Mouse (Mus musculus): ENCODE data around the gene Id2. TPM values are rescaled to one million over a fixed set of nuclear protein-coding genes. Genes with fewer than 3 reads are reported as not detected.

Id2 gene
- polyA plus RNA-seq, 1 experiment from 2014 or later = 180 TPM

- H3K4me1 ChIP-seq = peaks cover 68% of the 10 kb centered on the region
- peaks cover 5% of the 10 kb centered on the region for H3K9me3 ChIP-seq
- H3K4me3 ChIP-seq = no peak overlapping the region
- peaks cover 41% of the 10 kb centered on the region for H3K27me3 ChIP-seq (ENCODE audit: poor library complexity, severe bottlenecking)
- H3K27ac ChIP-seq = no peak overlapping the region
- no peak for DNase-seq (ENCODE audit: extremely low spot score, low spot score)
- 87% methylated on average over 4 of the region's 4 CpGs for WGBS
- H3K36me3 ChIP-seq (replicated peaks) = no peaks in the 10 kb centered on the region
Observed at GRCm38 (mm10) chr12:25120753-25121152, 23.8 kb upstream of the Id2 start.

GRCm38 (mm10) chr12:25119278-25119677 lies 22.3 kb upstream of the Id2 start:
- DNase-seq (ENCODE audit: extremely low spot score, low spot score) = no peak
- peaks cover 41% of the 10 kb centered on the region for H3K27me3 ChIP-seq (ENCODE audit: poor library complexity, severe bottlenecking)
- no peak overlapping the region for H3K4me3 ChIP-seq
- peak overlapping the region; percentile 82 for H3K27ac ChIP-seq
- WGBS = 41% methylated on average over 15 of the region's 15 CpGs
- peaks cover 53% of the 10 kb centered on the region for H3K4me1 ChIP-seq
- H3K36me3 ChIP-seq (replicated peaks) = no peaks in the 10 kb centered on the region
- peaks cover 7% of the 10 kb centered on the region for H3K9me3 ChIP-seq

- 90% methylated on average over 4 of the region's 4 CpGs for WGBS
- Histone ChIP-seq H3K4me1 (peaks cover 40% of the 10 kb centered on the region), H3K27ac (peak overlapping the region; percentile 82), H3K4me3 (no peak overlapping the region), H3K27me3 (ENCODE audit: poor library complexity, severe bottlenecking) (peaks cover 40% of the 10 kb centered on the region), H3K36me3 (replicated peaks) (no peaks in the 10 kb centered on the region), H3K9me3 (peaks cover 10% of the 10 kb centered on the region)
- DNase-seq (ENCODE audit: extremely low spot score, low spot score) = no peak
Observed at GRCm38 (mm10) chr12:25117856-25118511, 21.0 kb upstream of the Id2 start.

- H3K9me3 ChIP-seq = peaks cover 6% of the 10 kb centered on the region; the same call in 1 of the 2 replicates
- DNase-seq (ENCODE audit: extremely low spot score, low spot score) = no peak
- no peaks in the 10 kb centered on the region for H3K36me3 ChIP-seq (replicated peaks)
- WGBS = 85% methylated on average over 2 of the region's 2 CpGs
- H3K27me3 ChIP-seq (ENCODE audit: poor library complexity, severe bottlenecking) = peaks cover 21% of the 10 kb centered on the region
- H3K4me1 ChIP-seq = peaks cover 23% of the 10 kb centered on the region
- 0 out of 2 replicates have a peak overlapping the region, but pooled peaks have one; percentile 25 for H3K27ac ChIP-seq
- no peak overlapping the region for H3K4me3 ChIP-seq
Observed at GRCm38 (mm10) chr12:25116126-25116525, 19.2 kb upstream of the Id2 start.

GRCm38 (mm10) chr12:25114426-25114825 lies 17.5 kb upstream of the Id2 start:
- no peak for DNase-seq (ENCODE audit: extremely low spot score, low spot score)
- Histone ChIP-seq H3K4me3 (no peak overlapping the region), H3K4me1 (peaks cover 19% of the 10 kb centered on the region), H3K9me3 (peaks cover 6% of the 10 kb centered on the region; the same call in 1 of the 2 replicates), H3K36me3 (replicated peaks) (no peaks in the 10 kb centered on the region), H3K27me3 (ENCODE audit: poor library complexity, severe bottlenecking) (peaks cover 13% of the 10 kb centered on the region), H3K27ac (no peak overlapping the region)
- WGBS = 87% methylated on average over 1 of the region's 1 CpGs

- H3K4me3 ChIP-seq = no peak overlapping the region
- peaks cover 6% of the 10 kb centered on the region; the same call in 1 of the 2 replicates for H3K9me3 ChIP-seq
- H3K27ac ChIP-seq = no peak overlapping the region
- peaks cover 14% of the 10 kb centered on the region for H3K4me1 ChIP-seq
- H3K36me3 ChIP-seq (replicated peaks) = no peaks in the 10 kb centered on the region
- no peak for DNase-seq (ENCODE audit: extremely low spot score, low spot score)
- WGBS = 83% methylated on average over 2 of the region's 2 CpGs
- peaks cover 3% of the 10 kb centered on the region for H3K27me3 ChIP-seq (ENCODE audit: poor library complexity, severe bottlenecking)
Observed at GRCm38 (mm10) chr12:25113357-25113756, 16.4 kb upstream of the Id2 start.

- WGBS = 93% methylated on average over 2 of the region's 2 CpGs
- Histone ChIP-seq H3K36me3 (replicated peaks) (no peaks in the 10 kb centered on the region), H3K27ac (no peak overlapping the region), H3K9me3 (peaks cover 6% of the 10 kb centered on the region; the same call in 1 of the 2 replicates), H3K27me3 (ENCODE audit: poor library complexity, severe bottlenecking) (no peaks in the 10 kb centered on the region; the same call in 1 of the 2 replicates), H3K4me1 (peaks cover 10% of the 10 kb centered on the region), H3K4me3 (no peak overlapping the region)
- DNase-seq (ENCODE audit: extremely low spot score, low spot score) = no peak
Observed at GRCm38 (mm10) chr12:25112806-25113205, 15.9 kb upstream of the Id2 start.

- WGBS = 90% methylated on average over 7 of the region's 7 CpGs
- no peak overlapping the region for H3K27ac ChIP-seq
Observed at GRCm38 (mm10) chr12:25110682-25111078, 13.7 kb upstream of the Id2 start.

GRCm38 (mm10) chr12:25109971-25110681 lies 13.2 kb upstream of the Id2 start:
- peak overlapping the region; percentile 54; the same call in 1 of the 2 replicates for H3K27ac ChIP-seq

More at GRCm38 (mm10) chr12:25110682-25111078, 13.7 kb upstream of the Id2 start:
- Histone ChIP-seq H3K4me3 (no peak overlapping the region), H3K27me3 (ENCODE audit: poor library complexity, severe bottlenecking) (no peaks in the 10 kb centered on the region), H3K4me1 (peaks cover 14% of the 10 kb centered on the region; the same call in 1 of the 2 replicates), H3K9me3 (peaks cover 6% of the 10 kb centered on the region; the same call in 1 of the 2 replicates), H3K36me3 (replicated peaks) (no peaks in the 10 kb centered on the region)
- no peak for DNase-seq (ENCODE audit: extremely low spot score, low spot score)

GRCm38 (mm10) chr12:25108865-25109264 lies 11.9 kb upstream of the Id2 start:
- no peak for DNase-seq (ENCODE audit: extremely low spot score, low spot score)
- H3K4me3 ChIP-seq = no peak overlapping the region
- H3K36me3 ChIP-seq (replicated peaks) = no peaks in the 10 kb centered on the region
- H3K9me3 ChIP-seq = 0 out of 2 replicates have a peak, but pooled peaks cover under 1% of the 10 kb centered on the region
- WGBS = 63% methylated on average over 2 of the region's 2 CpGs
- peaks cover 14% of the 10 kb centered on the region; the same call in 1 of the 2 replicates for H3K4me1 ChIP-seq
- no peaks in the 10 kb centered on the region for H3K27me3 ChIP-seq (ENCODE audit: poor library complexity, severe bottlenecking)
- 0 out of 2 replicates have a peak overlapping the region, but pooled peaks have one; percentile 48 for H3K27ac ChIP-seq

More at GRCm38 (mm10) chr12:25109971-25110681, 13.2 kb upstream of the Id2 start:
- no peaks in the 10 kb centered on the region for H3K27me3 ChIP-seq (ENCODE audit: poor library complexity, severe bottlenecking)
- peaks cover 14% of the 10 kb centered on the region; the same call in 1 of the 2 replicates for H3K4me1 ChIP-seq
- no peak for DNase-seq (ENCODE audit: extremely low spot score, low spot score)
- H3K4me3 ChIP-seq = no peak overlapping the region
- no peaks in the 10 kb centered on the region for H3K36me3 ChIP-seq (replicated peaks)
- peaks cover 6% of the 10 kb centered on the region; the same call in 1 of the 2 replicates for H3K9me3 ChIP-seq
- 83% methylated on average over 7 of the region's 7 CpGs for WGBS

- no peak for DNase-seq (ENCODE audit: extremely low spot score, low spot score)
- no peak overlapping the region for H3K27ac ChIP-seq
- H3K36me3 ChIP-seq (replicated peaks) = no peaks in the 10 kb centered on the region
- peaks cover 30% of the 10 kb centered on the region for H3K4me1 ChIP-seq
- no peaks in the 10 kb centered on the region for H3K9me3 ChIP-seq
- H3K27me3 ChIP-seq (ENCODE audit: poor library complexity, severe bottlenecking) = peaks cover 4% of the 10 kb centered on the region; the same call in 1 of the 2 replicates
- no peak overlapping the region for H3K4me3 ChIP-seq
Observed at GRCm38 (mm10) chr12:25104541-25104940, 7.6 kb upstream of the Id2 start.

- H3K9me3 ChIP-seq = no peaks in the 10 kb centered on the region
- H3K27me3 ChIP-seq (ENCODE audit: poor library complexity, severe bottlenecking) = peaks cover 4% of the 10 kb centered on the region; the same call in 1 of the 2 replicates
- peaks cover 35% of the 10 kb centered on the region for H3K4me1 ChIP-seq
- DNase-seq (ENCODE audit: extremely low spot score, low spot score) = no peak
- H3K27ac ChIP-seq = 0 out of 2 replicates have a peak overlapping the region, but pooled peaks have one; percentile 26
- H3K36me3 ChIP-seq (replicated peaks) = no peaks in the 10 kb centered on the region
- WGBS = 85% methylated on average over 6 of the region's 6 CpGs
- no peak overlapping the region for H3K4me3 ChIP-seq
Observed at GRCm38 (mm10) chr12:25103911-25104310, 7.0 kb upstream of the Id2 start.
